Mouse (Mus musculus) erythroid progenitor cell, adult 5-6 weeks (primary cell): Measurements from ENCODE around the gene Siglece. TPM values are rescaled to one million over a fixed set of nuclear protein-coding genes. Genes with fewer than 3 reads are reported as not detected.

Source experiments
- ATAC-seq: replicated peaks from 2 replicates; pipeline ENCODE4 v1.8.0; 2016; ENCODE audit warnings: moderate number of reproducible peaks, mild to moderate bottlenecking, moderate TSS enrichment, inconsistent platforms; ENCODE audit not compliant: poor library complexity, low FRiP score, severe bottlenecking
- total RNA-seq, 2 experiments: library from RNA; stranded (forward) in 1 of 2; stranded (reverse) in 1 of 2; fragments of 150-400 nt in 1 of 2; fragments of 186-747, 209-891 nt in 1 of 2; gene quantifications; 2 replicates each; pipeline versions ENCODE4 v1.2.3 to v1.2.4; 2015 to 2017; ENCODE audit warnings: low replicate concordance in 2 of 2

Gene Siglece
- total RNA-seq, 2 experiments from 2014 or later: 7.1 to 8.8 TPM

DNA sequence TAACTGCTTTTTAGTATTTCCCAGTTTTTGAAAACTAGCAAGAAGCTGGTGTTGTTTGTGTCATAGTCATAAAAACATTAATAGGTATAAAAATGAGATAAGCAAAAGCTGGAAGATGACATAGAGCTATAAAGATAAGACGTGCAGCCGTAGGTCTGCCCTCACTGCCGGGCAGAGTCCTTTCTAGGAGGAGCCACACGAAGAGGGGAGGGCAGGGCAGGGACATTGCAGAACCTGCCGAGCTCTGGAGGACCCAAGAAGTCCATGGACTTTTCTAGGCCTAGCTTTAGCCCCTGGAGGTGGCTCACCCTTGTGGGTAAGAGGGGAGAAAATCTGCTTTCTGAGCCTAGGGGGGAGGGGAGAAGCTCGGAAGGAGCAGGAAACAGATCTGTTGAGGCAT, 25.5 kb downstream of the Siglece start, which contains the start of gene Ceacam18:
Gene Ceacam18 (plus strand): TSS at position 208 of the 400 bp plus-strand sequence.
- no peak for ATAC-seq

DNA sequence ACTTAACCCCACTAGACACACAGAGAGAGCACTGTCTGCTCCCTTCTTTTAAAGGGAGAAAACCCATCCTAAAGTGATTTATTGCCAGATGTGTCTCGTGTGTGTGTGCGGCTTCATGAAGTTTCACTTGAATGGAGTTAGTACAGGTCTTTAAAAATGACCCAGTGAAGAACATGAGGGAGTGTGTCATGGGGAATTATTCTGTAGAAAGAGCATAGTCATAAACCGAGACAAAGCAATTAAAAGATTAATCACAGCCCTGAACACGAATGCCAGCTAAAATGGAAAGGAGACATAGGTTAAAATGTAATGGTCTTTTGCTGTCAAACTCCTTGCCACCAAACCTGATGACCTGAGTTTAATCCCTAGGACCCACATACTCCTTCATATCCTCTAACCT, 26.0 kb downstream of the Siglece start:
- ATAC-seq: no peak

DNA sequence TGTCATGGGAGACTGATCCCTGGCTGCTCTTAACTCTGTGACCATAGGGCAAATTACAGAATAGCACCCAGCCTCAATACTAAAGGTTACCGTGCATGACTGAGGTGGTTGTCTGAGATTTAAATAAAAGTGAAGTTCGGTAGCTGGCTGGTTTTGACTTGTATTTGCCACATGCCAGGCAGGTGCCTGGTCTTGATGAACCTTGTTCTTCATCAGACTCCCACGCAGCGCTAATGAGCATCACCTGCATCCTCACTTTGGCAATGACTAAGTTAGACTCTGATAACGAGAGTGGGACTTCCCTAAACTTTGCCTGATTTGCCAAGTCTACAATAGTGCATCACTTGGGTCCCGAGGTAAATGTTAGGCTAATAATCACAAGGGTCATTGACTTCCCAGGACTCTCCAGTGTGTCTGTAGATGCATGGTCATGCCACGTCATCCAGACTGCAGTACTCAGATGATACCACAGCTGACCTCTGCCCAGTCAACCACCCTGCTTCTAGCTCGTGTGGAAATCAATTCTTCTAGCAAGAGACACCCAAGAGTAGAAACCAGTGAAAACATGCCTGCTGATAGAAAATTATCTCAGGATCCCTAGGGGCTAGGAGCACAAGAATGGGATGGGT, 34.1 kb downstream of the Siglece start:
- ATAC-seq: no peak

DNA sequence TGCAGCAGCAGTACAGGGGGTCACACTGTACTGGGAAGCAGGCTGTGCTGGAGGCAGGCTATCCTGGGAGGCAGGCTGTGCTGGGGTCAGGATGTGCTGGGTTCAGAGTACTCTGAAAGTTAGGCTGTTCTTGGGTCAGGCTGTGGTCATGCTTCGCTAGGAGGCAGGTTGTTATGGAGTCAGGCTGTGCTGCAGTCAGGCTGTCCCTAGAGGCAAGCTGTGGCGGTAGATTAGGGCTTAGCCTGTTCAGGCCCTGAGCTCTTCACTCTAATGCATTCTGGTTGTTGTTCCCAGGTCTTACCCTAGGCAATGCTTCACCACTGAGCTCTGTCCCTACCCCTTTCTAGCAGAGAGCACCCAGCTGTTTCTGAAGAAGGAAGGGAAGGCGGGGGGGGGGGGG, 34.9 kb downstream of the Siglece start:
- ATAC-seq: no peak

DNA sequence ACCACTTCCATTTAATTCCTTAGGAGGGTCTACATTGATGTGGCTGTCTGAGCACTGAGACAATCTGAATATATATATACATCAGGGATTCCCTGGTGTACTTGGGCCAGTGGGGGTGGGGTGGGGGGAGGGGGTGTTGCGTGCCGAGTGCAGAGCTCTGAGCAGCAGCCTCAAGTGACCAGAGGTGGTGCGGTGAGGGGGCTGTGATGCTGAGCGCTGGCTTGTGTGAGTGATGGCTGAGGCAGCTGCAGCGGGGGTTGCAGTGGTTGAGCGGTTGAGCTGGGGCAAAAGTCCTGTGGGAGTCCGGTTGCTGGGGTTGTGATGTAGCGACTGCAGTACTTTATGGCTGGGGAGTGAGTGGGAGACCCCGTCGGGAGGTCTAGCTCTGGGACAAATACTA, 36.1 kb downstream of the Siglece start:
- ATAC-seq: no peak

DNA sequence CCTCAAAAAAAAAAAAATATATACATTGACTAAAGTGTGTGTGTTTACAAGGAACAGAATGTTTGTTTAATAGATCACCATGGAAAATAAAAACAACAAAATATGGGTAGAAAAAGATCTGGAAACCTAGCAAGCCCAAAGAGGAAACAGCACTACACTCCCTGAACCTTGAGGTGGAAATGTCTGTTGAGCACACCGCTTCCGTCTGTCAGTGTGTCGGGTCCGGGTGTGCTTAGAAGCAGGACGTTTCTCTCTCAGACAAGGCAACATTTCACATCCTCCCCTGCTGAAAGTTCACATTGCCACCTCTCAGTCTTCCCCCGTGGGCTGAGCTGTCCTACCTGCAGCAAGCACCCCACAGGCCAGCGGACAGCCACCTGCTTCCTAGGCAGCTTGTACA, 37.0 kb downstream of the Siglece start:
- ATAC-seq: no peak

GRCm38 (mm10) chr7:43613816-43614551, 46.0 kb downstream of the Siglece start:
- ATAC-seq: no peak

GRCm38 (mm10) chr7:43608316-43608824, 51.6 kb downstream of the Siglece start:
- ATAC-seq: no peak

DNA sequence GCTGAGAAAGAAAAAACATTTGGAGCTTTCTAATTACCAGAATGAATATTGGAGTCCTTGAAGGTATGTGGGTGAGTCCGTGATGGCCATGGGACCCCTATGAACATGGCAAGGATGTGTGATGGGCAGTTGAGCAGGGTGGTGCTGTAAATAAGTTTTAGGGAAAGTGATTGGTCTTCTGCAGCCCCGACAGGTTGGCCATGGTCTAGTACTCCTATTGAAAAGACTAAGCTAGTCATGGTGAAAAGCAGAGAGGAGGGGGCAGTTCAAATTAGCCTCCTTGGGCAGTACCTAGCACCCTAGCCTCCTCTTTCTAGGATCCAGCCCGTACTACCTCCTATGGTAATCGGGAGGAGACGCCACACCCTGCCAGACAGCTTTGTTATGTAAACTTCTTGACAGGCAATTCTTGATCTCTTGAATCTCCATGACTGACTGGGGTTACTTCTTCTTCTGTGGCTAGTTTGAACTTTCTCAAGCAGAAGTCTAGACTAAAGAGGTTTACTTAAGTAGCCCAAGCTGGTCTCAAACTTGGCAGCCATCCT, 52.1 kb downstream of the Siglece start:
- ATAC-seq: no peak

DNA sequence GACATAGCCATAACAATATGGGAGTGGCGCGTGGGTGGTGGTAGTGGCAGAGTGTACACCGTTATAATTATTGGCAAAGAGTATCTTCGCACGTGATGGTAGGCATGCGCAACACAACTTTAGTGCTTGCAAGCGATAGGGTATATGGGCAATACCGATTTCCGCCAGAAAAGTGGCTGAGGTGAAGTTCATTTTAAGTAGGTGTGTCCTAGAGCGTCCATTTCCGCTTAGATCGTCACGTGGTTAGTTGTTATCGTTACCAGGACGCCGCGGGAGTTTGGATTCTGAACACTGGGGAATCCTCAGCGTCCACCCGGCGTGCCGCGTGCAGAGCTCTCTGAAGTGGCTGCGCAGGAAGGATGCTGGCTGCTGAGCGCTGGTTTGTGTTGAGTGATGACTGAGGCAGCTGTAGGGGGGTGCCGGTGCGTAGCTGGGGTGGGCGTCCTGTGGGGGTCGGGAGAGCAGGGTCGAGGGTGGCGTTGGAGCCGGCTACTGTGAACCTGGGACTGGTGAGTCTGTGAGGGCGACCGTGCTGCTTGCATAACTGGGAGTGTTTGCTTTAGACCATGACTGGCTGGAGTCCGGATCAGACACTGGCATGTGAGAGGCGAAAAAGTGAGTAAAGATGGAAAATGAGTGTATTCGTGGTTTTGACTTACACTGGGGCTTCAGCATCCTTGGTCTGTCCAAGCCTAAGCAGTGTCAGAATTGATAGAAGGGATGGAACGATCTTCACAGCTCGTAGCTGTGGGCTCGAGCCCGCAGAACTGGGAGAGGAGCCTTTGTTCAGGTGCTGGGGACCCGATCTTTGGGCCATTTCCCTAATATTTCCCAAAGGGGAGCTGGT, 52.8 kb downstream of the Siglece start, which contains the start of gene Zfp819:
Gene Zfp819 (plus strand): TSS at position 274 of the 847 bp plus-strand sequence.
- no peak for ATAC-seq

DNA sequence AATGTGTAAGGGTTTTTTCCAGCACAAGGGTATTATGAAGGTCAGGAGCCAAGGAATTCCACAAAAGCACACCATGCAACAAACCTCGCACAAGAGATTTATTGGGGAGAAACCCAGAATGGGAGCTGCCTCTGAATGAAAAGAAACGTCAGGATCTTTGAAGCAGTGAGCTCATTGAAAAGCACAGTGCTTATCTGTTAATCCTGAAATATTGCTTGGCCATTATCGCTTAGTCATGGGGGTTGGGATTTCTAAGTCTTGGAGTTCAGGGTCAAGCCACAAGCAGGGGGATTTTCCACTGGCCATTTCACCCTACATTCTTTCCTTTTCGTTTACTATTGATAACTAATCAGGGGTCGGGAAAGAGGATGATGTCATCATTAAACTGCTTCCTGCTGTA, 58.1 kb downstream of the Siglece start:
- ATAC-seq: no peak

Other genes starting within 250 kb of the Siglece start
- not detected in 2 replicates for gene Lim2, start 232.5 kb downstream of the Siglece start, total RNA-seq (2015; ENCODE audit: low replicate concordance)
- gene Lim2, start 232.5 kb downstream of the Siglece start, total RNA-seq (2017; ENCODE audit: low replicate concordance): not detected in 2 replicates
- 114 and 122 TPM in 2 replicates for gene Nkg7, start 223.1 kb downstream of the Siglece start, total RNA-seq (2015; ENCODE audit: low replicate concordance)
- 9.2 and 24.6 TPM in 2 replicates for gene Nkg7, start 223.1 kb downstream of the Siglece start, total RNA-seq (2017; ENCODE audit: low replicate concordance)
- gene Cldnd2, start 219.4 kb downstream of the Siglece start, total RNA-seq (2015; ENCODE audit: low replicate concordance): not detected in 2 replicates
- not detected in 2 replicates for gene Cldnd2, start 219.4 kb downstream of the Siglece start, total RNA-seq (2017; ENCODE audit: low replicate concordance)
- 46.5 and 102 TPM in 2 replicates for gene Etfb, start 216.1 kb downstream of the Siglece start, total RNA-seq (2015; ENCODE audit: low replicate concordance)
- 70.3 and 109 TPM in 2 replicates for gene Etfb, start 216.1 kb downstream of the Siglece start, total RNA-seq (2017; ENCODE audit: low replicate concordance)
- not detected in 2 replicates for gene Gm45233, start 216.0 kb downstream of the Siglece start, total RNA-seq (2015; ENCODE audit: low replicate concordance)
- 5.8 TPM in 1 of 2 replicates, not detected in the other for gene Gm45233, start 216.0 kb downstream of the Siglece start, total RNA-seq (2017; ENCODE audit: low replicate concordance)
- 1.7 TPM in 1 of 2 replicates, not detected in the other for gene Vsig10l, start 197.0 kb downstream of the Siglece start, total RNA-seq (2015; ENCODE audit: low replicate concordance)
- 0.13 and 0.23 TPM in 2 replicates for gene Vsig10l, start 197.0 kb downstream of the Siglece start, total RNA-seq (2017; ENCODE audit: low replicate concordance)
- gene Iglon5, start 170.1 kb downstream of the Siglece start, total RNA-seq (2015; ENCODE audit: low replicate concordance): not detected in 2 replicates
- not detected in 2 replicates for gene Iglon5, start 170.1 kb downstream of the Siglece start, total RNA-seq (2017; ENCODE audit: low replicate concordance)
- not detected in 2 replicates for gene 4931406B18Rik, start 154.2 kb downstream of the Siglece start, total RNA-seq (2015; ENCODE audit: low replicate concordance)
- not detected in 2 replicates for gene 4931406B18Rik, start 154.2 kb downstream of the Siglece start, total RNA-seq (2017; ENCODE audit: low replicate concordance)
- gene Cd33, start 115.7 kb downstream of the Siglece start, total RNA-seq (2015; ENCODE audit: low replicate concordance): 11.9 and 18.9 TPM in 2 replicates
- gene Cd33, start 115.7 kb downstream of the Siglece start, total RNA-seq (2017; ENCODE audit: low replicate concordance): 2.8 and 5.1 TPM in 2 replicates
- not detected in 2 replicates for gene Zfp658, start 97.9 kb downstream of the Siglece start, total RNA-seq (2015; ENCODE audit: low replicate concordance)
- 0.51 and 0.91 TPM in 2 replicates for gene Zfp658, start 97.9 kb downstream of the Siglece start, total RNA-seq (2017; ENCODE audit: low replicate concordance)
- 0.84 and 2.9 TPM in 2 replicates for gene Zfp719, start 80.6 kb downstream of the Siglece start, total RNA-seq (2015; ENCODE audit: low replicate concordance)
- 0.15 and 5.5 TPM in 2 replicates for gene Zfp719, start 80.6 kb downstream of the Siglece start, total RNA-seq (2017; ENCODE audit: low replicate concordance)
- not detected in 2 replicates for gene Zfp819, start 53.0 kb downstream of the Siglece start, total RNA-seq (2015; ENCODE audit: low replicate concordance)
- gene Zfp819, start 53.0 kb downstream of the Siglece start, total RNA-seq (2017; ENCODE audit: low replicate concordance): not detected in 2 replicates
- not detected in 2 replicates for gene Ceacam18, start 25.5 kb downstream of the Siglece start, total RNA-seq (2015; ENCODE audit: low replicate concordance)
- gene Ceacam18, start 25.5 kb downstream of the Siglece start, total RNA-seq (2017; ENCODE audit: low replicate concordance): not detected in 2 replicates
- 2.1 and 3.2 TPM in 2 replicates for gene Ctu1, start 11.9 kb upstream of the Siglece start, total RNA-seq (2015; ENCODE audit: low replicate concordance)
- gene Ctu1, start 11.9 kb upstream of the Siglece start, total RNA-seq (2017; ENCODE audit: low replicate concordance): 0.51 TPM in 1 of 2 replicates, not detected in the other
- gene Klk14, start 30.3 kb upstream of the Siglece start, total RNA-seq (2015; ENCODE audit: low replicate concordance): not detected in 2 replicates
- gene Klk14, start 30.3 kb upstream of the Siglece start, total RNA-seq (2017; ENCODE audit: low replicate concordance): not detected in 2 replicates
- not detected in 2 replicates for gene Klk13, start 52.4 kb upstream of the Siglece start, total RNA-seq (2015; ENCODE audit: low replicate concordance)
- gene Klk13, start 52.4 kb upstream of the Siglece start, total RNA-seq (2017; ENCODE audit: low replicate concordance): not detected in 2 replicates
- gene Klk12, start 108.7 kb upstream of the Siglece start, total RNA-seq (2015; ENCODE audit: low replicate concordance): not detected in 2 replicates
- not detected in 2 replicates for gene Klk12, start 108.7 kb upstream of the Siglece start, total RNA-seq (2017; ENCODE audit: low replicate concordance)
- gene Klk11, start 114.4 kb upstream of the Siglece start, total RNA-seq (2015; ENCODE audit: low replicate concordance): not detected in 2 replicates
- gene Klk11, start 114.4 kb upstream of the Siglece start, total RNA-seq (2017; ENCODE audit: low replicate concordance): not detected in 2 replicates
- not detected in 2 replicates for gene Klk10, start 120.9 kb upstream of the Siglece start, total RNA-seq (2015; ENCODE audit: low replicate concordance)
- gene Klk10, start 120.9 kb upstream of the Siglece start, total RNA-seq (2017; ENCODE audit: low replicate concordance): not detected in 2 replicates
- not detected in 2 replicates for gene Klk9, start 131.7 kb upstream of the Siglece start, total RNA-seq (2015; ENCODE audit: low replicate concordance)
- gene Klk9, start 131.7 kb upstream of the Siglece start, total RNA-seq (2017; ENCODE audit: low replicate concordance): not detected in 2 replicates
- not detected in 2 replicates for gene Klk8, start 137.4 kb upstream of the Siglece start, total RNA-seq (2015; ENCODE audit: low replicate concordance)
- not detected in 2 replicates for gene Klk8, start 137.4 kb upstream of the Siglece start, total RNA-seq (2017; ENCODE audit: low replicate concordance)
- gene Klk7, start 151.1 kb upstream of the Siglece start, total RNA-seq (2015; ENCODE audit: low replicate concordance): not detected in 2 replicates
- gene Klk7, start 151.1 kb upstream of the Siglece start, total RNA-seq (2017; ENCODE audit: low replicate concordance): not detected in 2 replicates
- gene Klk6, start 164.3 kb upstream of the Siglece start, total RNA-seq (2015; ENCODE audit: low replicate concordance): not detected in 2 replicates
- not detected in 2 replicates for gene Klk6, start 164.3 kb upstream of the Siglece start, total RNA-seq (2017; ENCODE audit: low replicate concordance)
- gene Klk5, start 181.8 kb upstream of the Siglece start, total RNA-seq (2015; ENCODE audit: low replicate concordance): not detected in 2 replicates
- not detected in 2 replicates for gene Klk5, start 181.8 kb upstream of the Siglece start, total RNA-seq (2017; ENCODE audit: low replicate concordance)
- gene Klk4, start 221.0 kb upstream of the Siglece start, total RNA-seq (2015; ENCODE audit: low replicate concordance): not detected in 2 replicates
- gene Klk4, start 221.0 kb upstream of the Siglece start, total RNA-seq (2017; ENCODE audit: low replicate concordance): not detected in 2 replicates